Mouse (Mus musculus) limb, embryonic 11.5 days (tissue): ENCODE data around the gene Gm11172. TPM values are rescaled to one million over a fixed set of nuclear protein-coding genes. Genes with fewer than 3 reads are reported as not detected.

Experiments
- ATAC-seq: fragments of 200-750 bp; cut with Nextera tagmentation; 2 replicates; pipeline ENCODE4 v1.8.0; 2017; ENCODE audit warnings: low read depth; ENCODE audit not compliant: insufficient number of reproducible peaks, low FRiP score, low TSS enrichment
- DNase-seq: peaks from one replicate; pipeline ENCODE4 v3.0.0-alpha.2; 2015; ENCODE audit warnings: low spot score
- H3K27ac ChIP-seq: fragments of 300-500 bp; sonication (generic); replicated peaks from 2 replicates; pipeline ENCODE4 v1.5.1; 2014; ENCODE audit warnings: low read depth, mild to moderate bottlenecking, low read length
- H3K27me3 ChIP-seq: fragments of 300-500 bp; sonication (generic); 2 replicates; pipeline ENCODE4 v1.6.1; 2014; ENCODE audit warnings: mild to moderate bottlenecking, low read length, mixed read lengths; ENCODE audit not compliant: control insufficient read depth, insufficient read depth
- H3K36me3 ChIP-seq: fragments of 300-500 bp; sonication (generic); 2 replicates; pipeline ENCODE4 v1.6.1; 2014; ENCODE audit warnings: mild to moderate bottlenecking, low read length, moderate library complexity, mixed read lengths; ENCODE audit not compliant: control insufficient read depth, insufficient read depth
- H3K4me1 ChIP-seq: fragments of 300-500 bp; sonication (generic); 2 replicates; pipeline ENCODE4 v1.6.1; 2014; ENCODE audit warnings: low read length, mixed read lengths; ENCODE audit not compliant: control insufficient read depth, insufficient read depth
- H3K4me2 ChIP-seq: fragments of 300-500 bp; sonication (generic); 2 replicates; pipeline ENCODE4 v1.6.1; 2014; ENCODE audit warnings: low read depth, mild to moderate bottlenecking, moderate library complexity; ENCODE audit not compliant: severe bottlenecking
- H3K4me3 ChIP-seq: fragments of 300-500 bp; sonication (generic); 2 replicates; pipeline ENCODE4 v1.5.1; 2014; ENCODE audit warnings: low read depth, low read length
- H3K9ac ChIP-seq: fragments of 300-500 bp; sonication (generic); 2 replicates; pipeline ENCODE4 v1.6.1; 2014; ENCODE audit warnings: mild to moderate bottlenecking, low read length
- H3K9me3 ChIP-seq: fragments of 300-500 bp; sonication (generic); 2 replicates; pipeline ENCODE4 v1.6.1; 2016; ENCODE audit warnings: low read length; ENCODE audit not compliant: control insufficient read depth
- WGBS: fragments of 180-500 bp; shearing (Covaris S2); extraction: QIAGEN DNeasy Blood & Tissue Kit; methylation state at CpG from one replicate; pipeline ENCODE4 v1.1.7; 2014; 5-methylcytosine and 5-hydroxymethylcytosine counted together
- polyA plus RNA-seq: library from polyadenylated mRNA; unstranded; fragments of >200 nt; fragmentation: Nextera tagmentation; extraction: Ambion mirVana; gene quantifications from 2 replicates; pipeline ENCODE4 v1.2.1, GENCODE M21; 2014

Gene Gm11172
- polyA plus RNA-seq, 1 experiment from 2014 or later = not detected

DNA sequence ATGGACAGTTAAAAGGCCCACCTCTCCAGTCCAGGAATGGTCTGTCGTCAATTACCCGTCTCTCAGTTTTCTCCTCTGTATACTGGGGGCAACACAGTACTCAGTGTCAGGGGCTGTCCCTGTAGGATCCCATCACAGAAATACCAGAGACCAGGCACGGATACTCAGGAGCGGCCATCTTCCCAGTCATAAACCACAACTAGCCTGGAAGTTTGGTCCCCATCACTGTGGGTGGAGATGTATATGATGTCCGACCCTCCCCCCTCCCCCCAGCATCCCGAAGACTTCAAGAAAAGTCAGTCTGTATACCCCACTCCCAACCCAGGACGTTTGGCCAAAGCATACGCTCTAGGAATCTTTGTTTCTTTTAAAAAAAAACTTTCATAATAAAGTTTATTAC is 29.3 kb upstream of the Gm11172 start:
- WGBS = 60% methylated on average over 8 of the region's 8 CpGs
- no peak overlapping the region for H3K9ac ChIP-seq
- ATAC-seq = no peak

DNA sequence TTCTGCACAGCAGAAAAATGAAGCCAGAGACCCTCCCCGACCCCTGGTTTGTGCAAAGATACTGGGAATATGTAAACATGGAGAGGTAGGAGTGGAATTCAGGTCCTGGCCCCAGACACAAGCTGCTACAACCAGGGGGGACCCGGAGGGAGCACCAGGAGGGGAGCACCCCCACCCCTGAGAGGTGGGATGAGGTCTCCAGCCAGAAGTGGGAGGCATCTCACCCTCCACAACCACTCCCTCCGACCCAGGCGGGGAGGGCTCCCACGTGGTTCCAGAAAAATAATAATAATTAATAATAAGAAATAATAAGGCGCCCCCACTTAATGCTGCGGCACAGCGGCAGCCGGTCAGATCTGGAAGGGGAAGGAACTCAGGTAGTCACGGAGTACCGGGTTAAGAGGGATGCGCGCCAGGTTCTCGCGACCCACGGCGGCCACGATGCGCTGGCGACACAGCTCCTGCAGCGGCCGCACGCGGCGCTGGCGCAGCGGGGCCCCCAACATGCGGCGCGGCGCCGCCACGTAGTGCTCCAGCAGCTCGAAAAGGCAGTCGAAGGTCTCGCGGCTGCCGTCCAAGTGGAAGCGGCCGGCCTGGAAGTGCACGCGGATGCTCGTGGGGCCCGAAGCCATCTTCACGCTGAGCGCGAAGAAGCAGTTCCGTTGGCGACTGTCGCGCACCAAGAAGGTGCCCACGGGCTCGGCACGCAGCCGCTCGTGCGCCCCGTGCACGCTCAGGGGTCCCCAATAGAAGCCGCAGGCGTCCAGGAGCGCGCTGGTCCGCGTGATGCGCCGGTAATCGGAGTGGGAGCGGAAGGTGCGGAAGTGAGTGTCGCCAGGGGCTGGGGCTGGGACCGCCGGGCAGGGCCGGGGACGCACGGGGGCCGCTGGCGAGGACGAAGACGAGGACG is 28.6 kb upstream of the Gm11172 start:
- peak overlapping the region; percentile 78 for H3K9ac ChIP-seq
- ATAC-seq (no peak), DNase-seq (peak; percentile 68)
- peak overlapping the region; percentile 66 for H3K4me3 ChIP-seq
- peaks cover 32% of the 10 kb centered on the region for H3K4me1 ChIP-seq
- peak overlapping the region; percentile 82; the same call in 1 of the 2 replicates for H3K27ac ChIP-seq
- no peaks in the 10 kb centered on the region for H3K36me3 ChIP-seq
- H3K27me3 ChIP-seq = no peaks in the 10 kb centered on the region
- H3K4me2 ChIP-seq = peak overlapping the region; percentile 92
- no peaks in the 10 kb centered on the region for H3K9me3 ChIP-seq
- 3% methylated on average over 78 of the region's 81 CpGs for WGBS

More for the DNA sequence above, 29.3 kb upstream of the Gm11172 start:
- no peaks in the 10 kb centered on the region for H3K9me3 ChIP-seq
- DNase-seq = no peak
- H3K4me2 ChIP-seq = peak overlapping the region; percentile 92
- H3K36me3 ChIP-seq = no peaks in the 10 kb centered on the region
- peaks cover 32% of the 10 kb centered on the region for H3K4me1 ChIP-seq
- H3K27ac ChIP-seq = no peak overlapping the region
- H3K4me3 ChIP-seq = no peak overlapping the region
- no peaks in the 10 kb centered on the region for H3K27me3 ChIP-seq

DNA sequence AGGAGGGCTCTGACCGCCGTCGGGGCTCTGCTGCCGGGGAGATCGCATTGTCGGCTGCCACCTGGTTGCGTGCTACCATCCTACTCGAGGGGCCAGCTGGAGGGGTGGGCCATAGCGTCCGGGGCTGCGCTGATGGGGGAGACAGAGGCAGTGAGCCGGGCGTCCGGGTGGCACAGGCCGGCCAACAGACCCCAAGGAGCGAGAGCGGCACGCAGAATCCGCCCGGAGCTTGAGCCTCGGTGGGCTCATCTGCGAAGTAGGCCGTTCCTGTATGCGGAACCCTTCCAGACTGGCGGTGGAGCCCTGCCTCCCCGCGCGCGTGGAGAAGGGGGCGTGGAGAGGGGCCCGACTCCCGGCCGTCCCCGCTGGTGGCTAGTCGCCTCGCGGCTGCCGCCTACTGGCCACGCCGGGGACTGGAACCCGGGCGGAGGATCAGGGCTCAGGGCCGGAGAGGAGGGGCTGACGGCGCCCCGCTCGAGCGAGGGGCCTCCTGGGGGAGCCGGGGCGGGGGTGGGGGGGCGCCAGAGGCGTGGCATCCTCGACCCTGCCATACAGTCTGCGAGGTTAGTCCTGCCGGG is 27.8 kb upstream of the Gm11172 start:
- peaks cover 32% of the 10 kb centered on the region for H3K4me1 ChIP-seq
- WGBS = under 1% methylated on average over 50 of the region's 55 CpGs

DNA sequence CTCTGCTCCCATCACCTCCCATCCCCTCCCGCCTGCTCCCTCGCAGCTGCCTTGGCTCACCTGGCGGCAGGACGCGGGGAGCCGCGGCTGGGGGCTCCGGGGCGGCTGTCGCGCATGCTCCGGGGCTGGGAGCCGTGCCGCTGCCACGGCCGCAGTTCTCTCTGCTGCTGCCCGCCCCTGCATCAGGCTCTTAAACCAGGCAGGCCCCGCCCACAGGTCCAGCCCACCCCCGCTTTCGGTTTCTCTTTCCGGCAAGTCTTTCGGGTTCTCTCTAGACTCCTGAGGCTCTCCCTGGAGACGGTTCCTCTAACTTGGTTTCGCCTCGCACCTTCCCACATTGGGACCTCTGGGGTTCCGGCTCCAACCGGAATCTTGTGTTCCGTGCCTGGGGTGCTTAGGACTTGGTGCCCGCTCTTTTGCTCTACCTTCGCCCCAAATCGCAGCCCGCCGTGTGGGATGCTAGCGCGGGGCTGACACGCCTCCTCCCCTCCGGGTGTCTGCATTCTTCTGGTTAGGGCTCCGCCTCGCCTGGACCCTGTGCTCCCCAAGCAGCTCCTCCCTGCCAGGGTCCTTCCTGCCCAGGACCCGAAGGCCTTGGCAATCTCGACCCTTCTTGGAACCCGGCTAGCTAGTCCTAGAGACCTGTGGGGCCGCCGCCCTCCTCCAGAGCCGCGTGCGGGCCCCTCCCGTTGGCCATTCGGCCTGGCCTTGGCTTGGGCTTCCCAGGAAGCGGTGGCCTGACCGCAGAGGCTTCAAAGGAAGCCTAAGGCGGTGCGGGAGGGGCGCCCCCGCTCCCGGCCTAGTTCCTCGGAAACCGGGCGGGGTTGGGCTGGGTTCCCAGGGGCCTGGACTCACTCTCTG is 27.1 kb upstream of the Gm11172 start, which contains the start of gene Socs1:
Socs1 (minus strand) TSS at position 166 of the 861 bp plus-strand sequence.
- under 1% methylated on average over 44 of the region's 59 CpGs for WGBS
- H3K9ac ChIP-seq = peak within 1 kb of the TSS; percentile 78
- DNase-seq (peak; percentile 93), ATAC-seq (peak; percentile 81)
- H3K9me3 ChIP-seq = no peaks in the 10 kb centered on the region
- H3K4me1 ChIP-seq = peaks cover 32% of the 10 kb centered on the region
- peak within 1 kb of the TSS; percentile 92 for H3K4me2 ChIP-seq
- peak within 1 kb of the TSS; percentile 82 for H3K27ac ChIP-seq
- H3K4me3 ChIP-seq = peak within 1 kb of the TSS; percentile 66
- H3K36me3 ChIP-seq = no peaks in the 10 kb centered on the region
- no peaks in the 10 kb centered on the region for H3K27me3 ChIP-seq

More for the DNA sequence above, 27.8 kb upstream of the Gm11172 start:
- peak overlapping the region; percentile 66 for H3K4me3 ChIP-seq
- no peaks in the 10 kb centered on the region for H3K9me3 ChIP-seq
- H3K27me3 ChIP-seq = no peaks in the 10 kb centered on the region
- no peaks in the 10 kb centered on the region for H3K36me3 ChIP-seq
- peak overlapping the region; percentile 78 for H3K9ac ChIP-seq
- peak; percentile 98 for DNase-seq
- peak overlapping the region; percentile 92 for H3K4me2 ChIP-seq
- peak overlapping the region; percentile 82 for H3K27ac ChIP-seq
- peak; percentile 80 for ATAC-seq

DNA sequence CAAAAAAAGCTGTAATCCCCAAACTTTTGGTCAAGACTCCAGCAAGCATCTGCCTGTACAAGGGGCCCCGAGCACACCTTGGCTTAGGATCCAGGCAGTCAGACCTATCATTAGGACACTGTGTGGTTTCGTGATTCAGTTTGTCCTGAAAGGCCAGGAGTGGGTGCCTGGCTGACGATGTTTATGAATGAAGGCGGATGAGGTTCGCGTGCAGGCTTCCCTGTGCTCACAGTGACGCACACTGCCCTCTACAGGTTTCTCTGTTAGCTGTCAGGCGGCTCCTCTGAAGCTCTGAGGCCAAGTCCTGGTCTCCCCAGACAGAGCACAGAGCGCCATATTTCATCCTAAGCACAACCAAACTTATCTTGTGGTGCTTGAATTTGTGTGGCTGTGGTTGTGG is 26.4 kb upstream of the Gm11172 start:
- no peaks in the 10 kb centered on the region for H3K27me3 ChIP-seq
- peak overlapping the region; percentile 78 for H3K9ac ChIP-seq
- no peaks in the 10 kb centered on the region for H3K9me3 ChIP-seq
- peak overlapping the region; percentile 92 for H3K4me2 ChIP-seq
- peak overlapping the region; percentile 66 for H3K4me3 ChIP-seq
- no peaks in the 10 kb centered on the region for H3K36me3 ChIP-seq
- 2% methylated on average over 9 of the region's 9 CpGs for WGBS
- ATAC-seq (0 out of 2 replicates have a peak, but pooled peaks have one; percentile 1), DNase-seq (peak; percentile 91)
- peak overlapping the region; percentile 82 for H3K27ac ChIP-seq
- peaks cover 32% of the 10 kb centered on the region for H3K4me1 ChIP-seq

DNA sequence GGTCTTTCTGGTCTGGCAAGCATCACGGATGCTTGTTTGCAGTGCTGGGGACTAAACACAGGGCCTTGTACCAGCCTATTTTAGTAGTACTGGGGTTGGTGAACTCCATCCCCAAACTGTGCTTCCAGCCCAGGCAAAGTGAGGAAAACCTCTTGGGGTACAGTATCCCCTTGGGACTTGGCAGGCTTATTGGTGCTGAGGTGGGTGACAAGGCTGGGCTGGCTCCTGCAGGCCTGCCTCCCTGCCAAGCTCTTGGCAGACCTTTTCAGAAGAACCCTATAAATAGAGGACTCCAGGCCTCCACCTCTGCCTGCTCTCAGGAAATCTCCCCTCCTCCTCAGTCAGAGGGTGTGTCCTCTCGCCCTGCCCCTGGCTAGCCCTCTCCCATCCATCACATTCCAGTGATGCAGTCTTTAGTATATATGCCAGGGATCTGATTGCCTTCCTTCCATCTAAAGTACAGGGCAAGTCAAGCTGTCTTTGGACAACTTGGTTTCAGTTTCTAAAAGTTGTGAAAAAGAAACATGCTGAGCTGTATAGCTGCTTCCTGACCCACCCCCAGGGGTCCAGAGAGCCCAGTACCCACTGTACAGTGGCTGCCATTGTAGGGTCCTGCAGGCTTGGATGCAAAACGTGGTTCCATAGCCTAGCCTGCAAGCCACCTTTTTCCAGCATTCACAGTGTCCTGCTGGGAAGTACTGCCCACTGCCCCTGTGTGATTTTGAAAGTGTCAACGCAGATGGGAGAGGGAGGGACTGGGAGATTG is 25.8 kb upstream of the Gm11172 start:
- no peaks in the 10 kb centered on the region for H3K27me3 ChIP-seq
- H3K9ac ChIP-seq = no peak overlapping the region
- 63% methylated on average over 4 of the region's 4 CpGs for WGBS
- H3K4me1 ChIP-seq = peaks cover 26% of the 10 kb centered on the region
- peak overlapping the region; percentile 1; the same call in 1 of the 2 replicates for H3K27ac ChIP-seq
- H3K36me3 ChIP-seq = no peaks in the 10 kb centered on the region
- no peaks in the 10 kb centered on the region for H3K9me3 ChIP-seq
- DNase-seq = no peak
- ATAC-seq = no peak
- H3K4me3 ChIP-seq = no peak overlapping the region
- peak overlapping the region; percentile 92 for H3K4me2 ChIP-seq

DNA sequence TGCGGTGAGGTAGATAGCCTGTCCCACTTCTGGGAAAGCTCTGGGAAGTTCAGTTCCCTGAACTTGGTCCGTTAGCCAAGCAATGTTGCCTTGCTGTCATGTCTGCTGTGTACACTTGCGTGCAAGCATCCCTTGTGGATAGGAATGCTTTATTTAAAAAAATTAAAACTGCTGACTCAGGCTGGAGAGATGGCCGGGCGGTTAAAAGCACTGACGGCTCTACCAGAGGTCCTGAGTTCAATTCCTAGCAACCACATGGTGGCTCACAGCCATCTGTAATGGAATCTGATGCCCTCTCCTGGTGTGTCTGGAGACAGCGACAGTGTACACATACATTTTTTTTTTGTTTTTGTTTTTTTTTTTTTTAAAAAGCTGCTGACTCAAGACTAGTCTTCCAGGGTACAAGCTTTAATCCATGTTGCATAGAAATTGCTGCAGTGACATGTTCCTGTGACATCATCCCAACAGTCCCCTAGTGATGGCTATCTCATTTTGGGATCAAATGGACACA is 25.1 kb upstream of the Gm11172 start:
- H3K36me3 ChIP-seq = no peaks in the 10 kb centered on the region
- H3K4me1 ChIP-seq = peaks cover 20% of the 10 kb centered on the region
- no peaks in the 10 kb centered on the region for H3K27me3 ChIP-seq
- no peak overlapping the region for H3K4me2 ChIP-seq
- ATAC-seq (no peak), DNase-seq (no peak)
- 83% methylated on average over 7 of the region's 7 CpGs for WGBS
- no peak overlapping the region for H3K9ac ChIP-seq
- H3K27ac ChIP-seq = no peak overlapping the region
- no peaks in the 10 kb centered on the region for H3K9me3 ChIP-seq
- no peak overlapping the region for H3K4me3 ChIP-seq
